Mouse (Mus musculus) heart, adult 2 months (tissue): ENCODE data around the gene Actl6a. TPM values are rescaled to one million over a fixed set of nuclear protein-coding genes. Genes with fewer than 3 reads are reported as not detected.
"Not testable (repeated sequence)": the region's sequence is repeated elsewhere in the genome, so short reads cannot be mapped to it uniquely, and the experiment has no call there.

ENCODE experiments used
- DNase-seq, 2 experiments: peaks; one replicate each; pipeline ENCODE4 v3.0.0; 2021
- H3K27ac ChIP-seq: fragments of 200-600 bp; 2 replicates; pipeline ENCODE4 v1.8.1; 2022
- H3K27me3 ChIP-seq: fragments of 200-500 bp; 2 replicates; pipeline ENCODE4 v1.6.1; 2012; ENCODE audit warnings: mild to moderate bottlenecking, low read length, inconsistent platforms, mixed read lengths; ENCODE audit not compliant: control insufficient read depth, insufficient read depth
- H3K36me3 ChIP-seq: fragments of 200-500 bp; 2 replicates; pipeline ENCODE4 v1.6.1; 2012; ENCODE audit warnings: low read length, inconsistent platforms; ENCODE audit not compliant: control insufficient read depth, insufficient read depth
- H3K4me1 ChIP-seq: fragments of 200-500 bp; 2 replicates; pipeline ENCODE4 v1.6.1; 2011; ENCODE audit warnings: low read length; ENCODE audit not compliant: control insufficient read depth, insufficient read depth
- H3K4me3 ChIP-seq: fragments of 200-600 bp; 2 replicates; pipeline ENCODE4 v1.8.1; 2022
- H3K79me2 ChIP-seq: fragments of 200-500 bp; replicated peaks from 2 replicates; pipeline ENCODE4 v1.6.1; 2012; ENCODE audit warnings: mild to moderate bottlenecking, inconsistent platforms, low read length, moderate library complexity, mixed read lengths; ENCODE audit not compliant: control insufficient read depth, insufficient read depth
- H3K9ac ChIP-seq: fragments of 200-500 bp; 2 replicates; pipeline ENCODE4 v1.6.1; 2012; ENCODE audit warnings: low read depth, mild to moderate bottlenecking, control low read depth, inconsistent platforms, low read length, mixed read lengths
- CTCF ChIP-seq: fragments of 200-600 bp; IDR thresholded peaks from 2 replicates; pipeline ENCODE4 v1.8.1; 2022; ENCODE audit warnings: antibody characterized with exemption, mild to moderate bottlenecking, moderate library complexity
- EP300 ChIP-seq: fragments of 200-500 bp; IDR thresholded peaks from 2 replicates; pipeline ENCODE4 v1.6.1; 2011; ENCODE audit warnings: low read depth, low read length, control low read depth; ENCODE audit not compliant: insufficient read depth
- POLR2A ChIP-seq: fragments of 200-500 bp; IDR thresholded peaks from 2 replicates; pipeline ENCODE4 v1.6.1; 2011; ENCODE audit warnings: mild to moderate bottlenecking, low read depth, low read length, control low read depth; ENCODE audit not compliant: insufficient read depth
- WGBS: fragments of 180-500 bp; shearing (Covaris S2); methylation state at CpG from one replicate; pipeline ENCODE4 v1.1.7; 2018; 5-methylcytosine and 5-hydroxymethylcytosine counted together
- intact Hi-C: fragments of 180-260 bp; cut with DNase I; formaldehyde crosslinking; loops from one replicate; pipeline ENCODE4 v1.15.1; 2025
- polyA plus RNA-seq: library from polyadenylated mRNA; depleted of rRNA; stranded (reverse); fragments of >200 nt; gene quantifications from 2 replicates; pipeline ENCODE4 v1.2.3, GENCODE M21; 2012
- total RNA-seq, 2 experiments: library from RNA; stranded (reverse); gene quantifications; 2 replicates each; pipeline ENCODE4 v1.2.3; 2021

Actl6a gene
- total and polyA plus RNA-seq, 3 experiments, result 11.1 to 22.9 (median 22.1) TPM

GRCm38 (mm10) chr3:32713711-32714110 is 7.6 kb downstream of the Actl6a start:
- no peak for DNase-seq
- H3K27me3 ChIP-seq, result no peaks in the 10 kb centered on the region
- WGBS, result 86% methylated on average over 3 of the region's 3 CpGs
- intact Hi-C loops, result loop anchor here (5.0 kb wide), 1 partner anchor 381 kb away; no protein-coding TSS in a partner anchor
- no peak overlapping the region for H3K4me3 ChIP-seq
- no peak overlapping the region for H3K9ac ChIP-seq
- H3K79me2 ChIP-seq, result no peaks in the 10 kb centered on the region
- H3K4me1 ChIP-seq, result no peaks in the 10 kb centered on the region
- H3K27ac ChIP-seq, result no peak overlapping the region
- peaks cover 3% of the 10 kb centered on the region; the same call in 1 of the 2 replicates for H3K36me3 ChIP-seq
- TF ChIP-seq EP300 (no peak), CTCF (no peak), POLR2A (no peak)

- H3K27me3 ChIP-seq, H3K9ac ChIP-seq, H3K4me1 ChIP-seq, H3K27ac ChIP-seq, H3K36me3 ChIP-seq, H3K4me3 ChIP-seq, intact Hi-C loops, DNase-seq, H3K79me2 ChIP-seq: not testable (repeated sequence)
- 95% methylated on average over 6 of the region's 6 CpGs for WGBS
Observed at GRCm38 (mm10) chr3:32717403-32717802, 11.3 kb downstream of the Actl6a start.

- DNase-seq, result no peak
- TF ChIP-seq CTCF (no peak), EP300 (no peak), POLR2A (no peak)
- H3K79me2 ChIP-seq, result no peaks in the 10 kb centered on the region; the same call in 1 of the 2 replicates
- no peaks in the 10 kb centered on the region for H3K4me1 ChIP-seq
- H3K27ac ChIP-seq, result no peak overlapping the region
- intact Hi-C loops, result no loop called here
- H3K36me3 ChIP-seq, result peaks cover 3% of the 10 kb centered on the region; the same call in 1 of the 2 replicates
- H3K27me3 ChIP-seq, result no peaks in the 10 kb centered on the region
- H3K4me3 ChIP-seq, result no peak overlapping the region
- no peak overlapping the region for H3K9ac ChIP-seq
- WGBS, result 90% methylated on average over 5 of the region's 5 CpGs
Observed at GRCm38 (mm10) chr3:32718271-32718670, 12.2 kb downstream of the Actl6a start.

- no peak for DNase-seq
- intact Hi-C loops, result no loop called here
- no peak overlapping the region for H3K27ac ChIP-seq
- TF ChIP-seq EP300, result no peak
- no peak for TF ChIP-seq CTCF
- TF ChIP-seq POLR2A, result no peak
- H3K27me3 ChIP-seq, result no peaks in the 10 kb centered on the region
- no peaks in the 10 kb centered on the region; the same call in 1 of the 2 replicates for H3K79me2 ChIP-seq
- WGBS, result 96% methylated on average over 7 of the region's 7 CpGs
- no peaks in the 10 kb centered on the region; the same call in 1 of the 2 replicates for H3K36me3 ChIP-seq
- no peaks in the 10 kb centered on the region for H3K4me1 ChIP-seq
- H3K4me3 ChIP-seq, result no peak overlapping the region
- H3K9ac ChIP-seq, result no peak overlapping the region
Observed at GRCm38 (mm10) chr3:32724191-32724590, 18.1 kb downstream of the Actl6a start.

GRCm38 (mm10) chr3:32725951-32726350 is 19.9 kb downstream of the Actl6a start:
- no peak overlapping the region for H3K9ac ChIP-seq
- H3K79me2 ChIP-seq, result no peaks in the 10 kb centered on the region
- H3K4me1 ChIP-seq, result no peaks in the 10 kb centered on the region
- H3K36me3 ChIP-seq, result no peaks in the 10 kb centered on the region; the same call in 1 of the 2 replicates
- TF ChIP-seq CTCF, result no peak
- no peak for TF ChIP-seq EP300
- no peak for TF ChIP-seq POLR2A
- intact Hi-C loops, result no loop called here
- H3K4me3 ChIP-seq, result no peak overlapping the region
- no peak overlapping the region for H3K27ac ChIP-seq
- WGBS, result 88% methylated on average over 5 of the region's 5 CpGs
- no peak for DNase-seq
- no peaks in the 10 kb centered on the region for H3K27me3 ChIP-seq

- TF ChIP-seq POLR2A (no peak), EP300 (no peak), CTCF (no peak)
- Histone ChIP-seq H3K79me2 (no peaks in the 10 kb centered on the region), H3K9ac (no peak overlapping the region), H3K27me3 (no peaks in the 10 kb centered on the region), H3K36me3 (no peaks in the 10 kb centered on the region; the same call in 1 of the 2 replicates), H3K4me1 (no peaks in the 10 kb centered on the region), H3K27ac (no peak overlapping the region), H3K4me3 (no peak overlapping the region)
- no peak for DNase-seq
- intact Hi-C loops, result no loop called here
- whole genome bisulfite sequencing, result 55% methylated on average over 4 of the region's 4 CpGs
Observed at GRCm38 (mm10) chr3:32727861-32728260, 21.8 kb downstream of the Actl6a start.
